Mouse (Mus musculus) hindbrain, postnatal 0 days (tissue): Measurements from ENCODE around the gene Foxp3. TPM values are rescaled to one million over a fixed set of nuclear protein-coding genes. Genes with fewer than 3 reads are reported as not detected.

Experiments used
- ATAC-seq: fragments of 200-750 bp; cut with Nextera tagmentation; 2 replicates; pipeline ENCODE4 v1.8.0; 2017; ENCODE audit warnings: mild to moderate bottlenecking, moderate TSS enrichment, moderate library complexity
- DNase-seq: peaks from one replicate; pipeline ENCODE4 v3.0.0-alpha.2; 2015; ENCODE audit warnings: low spot score
- H3K27ac ChIP-seq: fragments of 300-500 bp; sonication (generic); 2 replicates; pipeline ENCODE4 v1.5.1; 2014; ENCODE audit warnings: mild to moderate bottlenecking
- H3K27me3 ChIP-seq: fragments of 300-500 bp; sonication (generic); 2 replicates; pipeline ENCODE4 v1.6.1; 2014; ENCODE audit warnings: low read length, mixed read lengths; ENCODE audit not compliant: insufficient read depth
- H3K36me3 ChIP-seq: fragments of 300-500 bp; sonication (generic); 2 replicates; pipeline ENCODE4 v1.6.1; 2014; ENCODE audit warnings: low read length, mixed read lengths; ENCODE audit not compliant: insufficient read depth
- H3K4me1 ChIP-seq: fragments of 300-500 bp; sonication (generic); 2 replicates; pipeline ENCODE4 v1.6.1; 2014; ENCODE audit warnings: antibody characterized with exemption, low read length, mixed read lengths; ENCODE audit not compliant: insufficient read depth
- H3K4me2 ChIP-seq: fragments of 300-500 bp; sonication (generic); 2 replicates; pipeline ENCODE4 v1.6.1; 2014; ENCODE audit warnings: low read depth, mild to moderate bottlenecking, low read length, moderate library complexity, mixed read lengths
- H3K4me3 ChIP-seq: fragments of 300-500 bp; sonication (generic); 2 replicates; pipeline ENCODE4 v1.5.1; 2014; ENCODE audit warnings: low read length
- H3K9ac ChIP-seq: fragments of 300-500 bp; sonication (generic); replicated peaks from 2 replicates; pipeline ENCODE4 v1.6.1; 2014; ENCODE audit warnings: mild to moderate bottlenecking, low read length, moderate library complexity, mixed read lengths
- H3K9me3 ChIP-seq: fragments of 300-500 bp; sonication (generic); 2 replicates; pipeline ENCODE4 v1.6.1; 2016; ENCODE audit warnings: low read length, mixed read lengths
- CTCF ChIP-seq: IDR thresholded peaks from 2 replicates; pipeline ENCODE4 v1.5.1; 2016; ENCODE audit warnings: antibody characterized with exemption, control low read depth, low read depth
- WGBS: fragments of 180-500 bp; shearing (Covaris S2); extraction: QIAGEN DNeasy Blood & Tissue Kit; methylation state at CpG from one replicate; pipeline ENCODE4 v1.1.7; 2014; 5-methylcytosine and 5-hydroxymethylcytosine counted together
- polyA plus RNA-seq: library from polyadenylated mRNA; unstranded; fragments of >200 nt; fragmentation: Nextera tagmentation; extraction: Ambion mirVana; gene quantifications from 2 replicates; pipeline ENCODE4 v1.2.1, GENCODE M21; 2015
- total RNA-seq: library from RNA; depleted of rRNA; stranded (reverse); fragments of >200 nt; gene quantifications from 2 replicates; pipeline ENCODE4 v1.2.3, GENCODE M21; 2014

The Foxp3 gene
- total and polyA plus RNA-seq, 2 experiments from 2014 or later: 0.10 TPM; not detected in 1

DNA sequence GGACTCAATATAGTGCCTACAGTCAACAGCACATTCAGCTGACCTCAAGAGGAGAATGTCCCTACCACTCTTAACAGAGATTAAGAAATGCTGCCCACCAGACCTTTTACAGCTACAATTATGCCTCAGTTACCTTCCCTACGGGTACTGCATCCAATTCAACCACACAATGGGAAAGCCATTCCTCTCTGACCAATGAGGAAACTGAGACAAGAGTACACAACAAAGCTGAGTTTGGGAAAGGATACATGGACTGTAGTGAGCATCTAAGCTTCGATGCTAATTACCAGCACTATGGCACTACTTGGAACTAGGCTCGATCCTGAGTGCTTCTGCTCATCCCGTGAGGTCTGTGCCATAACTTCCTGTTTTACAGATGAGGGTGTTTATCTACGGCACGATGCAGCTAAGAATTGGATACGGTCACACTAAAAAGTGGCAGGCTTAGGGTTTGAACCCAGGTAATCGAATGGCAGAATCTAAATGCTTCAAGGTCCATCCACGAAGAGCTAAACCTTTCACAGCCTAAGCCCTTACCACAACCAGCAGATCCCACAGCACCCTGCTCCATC, 1.8 kb upstream of the Foxp3 start:
- WGBS: 86% methylated on average over 9 of the region's 9 CpGs
- no peak overlapping the region for H3K27ac ChIP-seq
- no peak overlapping the region for H3K9ac ChIP-seq
- DNase-seq: no peak
- no peak overlapping the region for H3K4me2 ChIP-seq
- H3K4me1 ChIP-seq: no peaks in the 10 kb centered on the region
- H3K4me3 ChIP-seq: no peak overlapping the region
- H3K36me3 ChIP-seq: no peaks in the 10 kb centered on the region
- TF ChIP-seq CTCF: no peak
- no peaks in the 10 kb centered on the region for H3K27me3 ChIP-seq
- H3K9me3 ChIP-seq: no peaks in the 10 kb centered on the region
- no peak for ATAC-seq

DNA sequence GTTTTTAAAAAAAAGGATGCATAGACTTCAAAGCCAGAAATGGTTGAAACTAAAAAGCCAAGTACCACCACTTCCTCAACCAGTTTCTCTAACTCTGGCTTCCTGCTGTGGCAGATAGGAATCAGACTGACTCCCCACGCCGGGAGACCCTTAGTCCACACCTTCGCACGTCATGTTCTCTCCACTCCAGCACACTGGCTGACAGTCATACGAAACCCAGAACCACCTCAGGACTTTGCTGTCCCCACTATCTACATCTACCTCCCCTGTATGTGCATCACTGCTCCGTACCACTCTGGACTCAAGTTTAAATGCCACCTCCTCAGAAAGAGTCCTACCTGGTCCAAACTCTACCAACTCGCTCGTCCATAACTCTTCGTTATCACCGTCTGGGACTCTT, 978 bp upstream of the Foxp3 start:
- Histone ChIP-seq H3K27ac (no peak overlapping the region), H3K27me3 (no peaks in the 10 kb centered on the region), H3K4me2 (peak overlapping the region; percentile 57; the same call in 1 of the 2 replicates), H3K36me3 (no peaks in the 10 kb centered on the region), H3K4me3 (no peak overlapping the region), H3K4me1 (no peaks in the 10 kb centered on the region), H3K9ac (no peak overlapping the region), H3K9me3 (no peaks in the 10 kb centered on the region)
- no peak for TF ChIP-seq CTCF
- no peak for ATAC-seq
- 90% methylated on average over 10 of the region's 10 CpGs for WGBS
- no peak for DNase-seq

GRCm38 (mm10) chrX:7574087-7574884, 842 bp downstream of the Foxp3 start, which contains the start of gene Ppp1r3f:
Ppp1r3f (minus strand) TSS chrX:7574283.
- ATAC-seq: peak; percentile 97

GRCm38 (mm10) chrX:7574885-7575231, 1.4 kb downstream of the Foxp3 start:
- Histone ChIP-seq H3K27me3 (no peaks in the 10 kb centered on the region), H3K9ac (no peak overlapping the region; the same call in 1 of the 2 replicates), H3K9me3 (no peaks in the 10 kb centered on the region), H3K4me2 (peak overlapping the region; percentile 57), H3K27ac (peak overlapping the region; percentile 91; the same call in 1 of the 2 replicates), H3K4me3 (peak overlapping the region; percentile 50), H3K4me1 (no peaks in the 10 kb centered on the region), H3K36me3 (no peaks in the 10 kb centered on the region)
- no peak for TF ChIP-seq CTCF
- DNase-seq: no peak
- 38% methylated on average over 5 of the region's 6 CpGs for WGBS
- no peak for ATAC-seq

More at GRCm38 (mm10) chrX:7574087-7574884, 842 bp downstream of the Foxp3 start, which contains the start of gene Ppp1r3f:
- DNase-seq: peak; percentile 95
- no peaks in the 10 kb centered on the region for H3K4me1 ChIP-seq
- no peaks in the 10 kb centered on the region for H3K36me3 ChIP-seq
- H3K9ac ChIP-seq: peak within 1 kb of the TSS; percentile 66
- peak within 1 kb of the TSS; percentile 50 for H3K4me3 ChIP-seq
- H3K4me2 ChIP-seq: peak within 1 kb of the TSS; percentile 57
- no peak for TF ChIP-seq CTCF
- peak within 1 kb of the TSS; percentile 91 for H3K27ac ChIP-seq
- H3K27me3 ChIP-seq: no peaks in the 10 kb centered on the region
- no peaks in the 10 kb centered on the region for H3K9me3 ChIP-seq
- 34% methylated on average over 63 of the region's 65 CpGs for WGBS

GRCm38 (mm10) chrX:7581151-7581550, 7.7 kb downstream of the Foxp3 start:
- no peaks in the 10 kb centered on the region for H3K36me3 ChIP-seq
- H3K4me1 ChIP-seq: no peaks in the 10 kb centered on the region
- H3K9ac ChIP-seq: no peak overlapping the region
- H3K4me2 ChIP-seq: no peak overlapping the region
- no peak overlapping the region for H3K4me3 ChIP-seq
- H3K9me3 ChIP-seq: no peaks in the 10 kb centered on the region
- WGBS: 91% methylated on average over 2 of the region's 2 CpGs
- no peak for ATAC-seq
- H3K27ac ChIP-seq: no peak overlapping the region
- TF ChIP-seq CTCF: no peak
- DNase-seq: no peak
- no peaks in the 10 kb centered on the region for H3K27me3 ChIP-seq

- Histone ChIP-seq H3K4me1 (no peaks in the 10 kb centered on the region), H3K27ac (no peak overlapping the region), H3K36me3 (no peaks in the 10 kb centered on the region), H3K9ac (no peak overlapping the region), H3K27me3 (no peaks in the 10 kb centered on the region), H3K4me2 (no peak overlapping the region), H3K4me3 (no peak overlapping the region), H3K9me3 (no peaks in the 10 kb centered on the region)
- ATAC-seq (no peak), DNase-seq (no peak)
- 88% methylated on average over 11 of the region's 11 CpGs for WGBS
- TF ChIP-seq CTCF: no peak
These were observed 10.4 kb downstream of the Foxp3 start for GRCm38 (mm10) chrX:7583881-7584280.

DNA sequence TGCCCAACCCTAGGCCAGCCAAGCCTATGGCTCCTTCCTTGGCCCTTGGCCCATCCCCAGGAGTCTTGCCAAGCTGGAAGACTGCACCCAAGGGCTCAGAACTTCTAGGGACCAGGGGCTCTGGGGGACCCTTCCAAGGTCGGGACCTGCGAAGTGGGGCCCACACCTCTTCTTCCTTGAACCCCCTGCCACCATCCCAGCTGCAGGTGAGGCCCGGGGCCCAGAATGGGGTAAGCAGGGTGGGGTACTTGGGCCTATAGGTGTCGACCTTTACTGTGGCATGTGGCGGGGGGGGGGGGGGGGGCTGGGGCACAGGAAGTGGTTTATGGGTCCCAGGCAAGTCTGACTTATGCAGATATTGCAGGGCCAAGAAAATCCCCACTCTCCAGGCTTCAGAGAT, 12.9 kb downstream of the Foxp3 start:
- no peak overlapping the region for H3K27ac ChIP-seq
- no peak overlapping the region for H3K9ac ChIP-seq
- H3K36me3 ChIP-seq: no peaks in the 10 kb centered on the region
- no peak for TF ChIP-seq CTCF
- 92% methylated on average over 5 of the region's 5 CpGs for WGBS
- no peak for DNase-seq
- no peaks in the 10 kb centered on the region for H3K27me3 ChIP-seq
- ATAC-seq: no peak
- no peaks in the 10 kb centered on the region for H3K4me1 ChIP-seq
- no peak overlapping the region for H3K4me2 ChIP-seq
- H3K9me3 ChIP-seq: no peaks in the 10 kb centered on the region
- no peak overlapping the region for H3K4me3 ChIP-seq
